Mouse (Mus musculus) layer of hippocampus, postnatal 14 days (tissue): ENCODE measurements at regions not wholly inside any gene's neighbourhood (a gene's known extent, or its start where the extent isn't known, plus 50 kb on each side); places are given as distances from the start of the nearest gene placed in this dataset.

Source experiments
- DNase-seq, 2 experiments: peaks; one replicate each; pipeline ENCODE4 v3.0.0; 2021 to 2022; ENCODE audit warnings: low spot score in 2 of 2, mixed read lengths in 1 of 2

- DNase-seq: peak in 1 of 2 experiments; percentile 36
Observed at GRCm38 (mm10) chr14:112465096-112465495, 790.2 kb downstream of the Slitrk5 start.

- DNase-seq: peak in 1 of 2 experiments; percentile 9
Observed at GRCm38 (mm10) chr14:112466305-112466864, 791.5 kb downstream of the Slitrk5 start.

GRCm38 (mm10) chr14:112475541-112475940 lies 800.6 kb downstream of the Slitrk5 start:
- DNase-seq: no peak
